Mouse (Mus musculus) heart, embryonic 11.5 days (tissue): Measurements from ENCODE around the gene Hoxa9. TPM values are rescaled to one million over a fixed set of nuclear protein-coding genes. Genes with fewer than 3 reads are reported as not detected.

Experiments
- ATAC-seq: fragments of 200-750 bp; cut with Nextera tagmentation; replicated peaks from 2 replicates; pipeline ENCODE4 v1.8.0; 2017; ENCODE audit warnings: moderate library complexity; ENCODE audit not compliant: insufficient number of reproducible peaks, low FRiP score, low TSS enrichment
- H3K27ac ChIP-seq: fragments of 300-500 bp; sonication (generic); 2 replicates; pipeline ENCODE4 v1.5.1; 2014; ENCODE audit warnings: mild to moderate bottlenecking, low read depth, low read length
- H3K27me3 ChIP-seq: fragments of 300-500 bp; sonication (generic); 2 replicates; pipeline ENCODE4 v1.6.1; 2014; ENCODE audit warnings: mild to moderate bottlenecking, low read length, mixed read lengths; ENCODE audit not compliant: control insufficient read depth, insufficient read depth
- H3K36me3 ChIP-seq: fragments of 300-500 bp; sonication (generic); 2 replicates; pipeline ENCODE4 v1.6.1; 2014; ENCODE audit warnings: mild to moderate bottlenecking, low read length, moderate library complexity, mixed read lengths; ENCODE audit not compliant: control insufficient read depth, insufficient read depth
- H3K4me1 ChIP-seq: fragments of 300-500 bp; sonication (generic); 2 replicates; pipeline ENCODE4 v1.6.1; 2014; ENCODE audit warnings: low read length; ENCODE audit not compliant: control insufficient read depth, insufficient read depth
- H3K4me2 ChIP-seq: fragments of 300-500 bp; sonication (generic); 2 replicates; pipeline ENCODE4 v1.6.1; 2014; ENCODE audit warnings: mild to moderate bottlenecking, moderate library complexity
- H3K4me3 ChIP-seq: fragments of 300-500 bp; sonication (generic); 2 replicates; pipeline ENCODE4 v1.5.1; 2014; ENCODE audit warnings: low read depth, low read length
- H3K9ac ChIP-seq: fragments of 300-500 bp; sonication (generic); 2 replicates; pipeline ENCODE4 v1.6.1; 2014; ENCODE audit warnings: mild to moderate bottlenecking, low read depth, low read length, moderate library complexity
- H3K9me3 ChIP-seq: fragments of 300-500 bp; sonication (generic); replicated peaks from 2 replicates; pipeline ENCODE4 v1.6.1; 2016; ENCODE audit warnings: low read length; ENCODE audit not compliant: control insufficient read depth
- WGBS: fragments of 180-500 bp; shearing (Covaris S2); extraction: QIAGEN DNeasy Blood & Tissue Kit; methylation state at CpG from one replicate; pipeline ENCODE4 v1.1.7; 2014; ENCODE audit not compliant: insufficient replicate concordance; 5-methylcytosine and 5-hydroxymethylcytosine counted together
- polyA plus RNA-seq: library from polyadenylated mRNA; unstranded; fragments of >200 nt; fragmentation: Nextera tagmentation; extraction: Ambion mirVana; gene quantifications from 2 replicates; pipeline ENCODE4 v1.2.1, GENCODE M21; 2014

Gene Hoxa9
- polyA plus RNA-seq, 1 experiment from 2014 or later: 0.29 TPM

GRCm38 (mm10) chr6:52236806-52237205, 5.9 kb upstream of the Hoxa9 start:
- ATAC-seq: no peak
- Histone ChIP-seq H3K9me3 (no peaks in the 10 kb centered on the region), H3K9ac (no peak overlapping the region), H3K4me2 (no peak overlapping the region), H3K27me3 (peaks cover 92% of the 10 kb centered on the region), H3K4me1 (0 out of 2 replicates have a peak, but pooled peaks cover 3% of the 10 kb centered on the region), H3K36me3 (no peaks in the 10 kb centered on the region), H3K4me3 (no peak overlapping the region), H3K27ac (no peak overlapping the region)
- WGBS: 6% methylated on average over 3 of the region's 3 CpGs

- H3K36me3 ChIP-seq: no peaks in the 10 kb centered on the region
- H3K9me3 ChIP-seq: no peaks in the 10 kb centered on the region
- ATAC-seq: no peak
- 0 out of 2 replicates have a peak, but pooled peaks cover 3% of the 10 kb centered on the region for H3K4me1 ChIP-seq
- H3K4me3 ChIP-seq: no peak overlapping the region
- H3K27me3 ChIP-seq: peaks cover 90% of the 10 kb centered on the region
- 22% methylated on average over 6 of the region's 6 CpGs for WGBS
- H3K4me2 ChIP-seq: no peak overlapping the region
- no peak overlapping the region for H3K27ac ChIP-seq
- no peak overlapping the region for H3K9ac ChIP-seq
Observed at GRCm38 (mm10) chr6:52235866-52236265, 5.0 kb upstream of the Hoxa9 start.

GRCm38 (mm10) chr6:52235267-52235666, 4.4 kb upstream of the Hoxa9 start:
- no peak for ATAC-seq
- Histone ChIP-seq H3K36me3 (no peaks in the 10 kb centered on the region), H3K27me3 (peaks cover 91% of the 10 kb centered on the region), H3K4me1 (0 out of 2 replicates have a peak, but pooled peaks cover 3% of the 10 kb centered on the region), H3K9me3 (no peaks in the 10 kb centered on the region), H3K4me2 (no peak overlapping the region), H3K4me3 (no peak overlapping the region), H3K27ac (no peak overlapping the region), H3K9ac (no peak overlapping the region)
- WGBS: 32% methylated on average over 9 of the region's 9 CpGs

- no peaks in the 10 kb centered on the region for H3K9me3 ChIP-seq
- H3K9ac ChIP-seq: no peak overlapping the region
- 2% methylated on average over 63 of the region's 68 CpGs for WGBS
- H3K36me3 ChIP-seq: no peaks in the 10 kb centered on the region
- H3K27me3 ChIP-seq: peaks cover 91% of the 10 kb centered on the region
- H3K4me3 ChIP-seq: peak overlapping the region; percentile 10; the same call in 1 of the 2 replicates
- no peak overlapping the region for H3K27ac ChIP-seq
- H3K4me2 ChIP-seq: peak overlapping the region; percentile 31; the same call in 1 of the 2 replicates
- H3K4me1 ChIP-seq: 0 out of 2 replicates have a peak, but pooled peaks cover 3% of the 10 kb centered on the region
- no peak for ATAC-seq
Observed at GRCm38 (mm10) chr6:52234428-52235140, 3.7 kb upstream of the Hoxa9 start.

GRCm38 (mm10) chr6:52233546-52234427, 2.9 kb upstream of the Hoxa9 start:
- Histone ChIP-seq H3K4me1 (0 out of 2 replicates have a peak, but pooled peaks cover 3% of the 10 kb centered on the region), H3K27me3 (peaks cover 93% of the 10 kb centered on the region), H3K27ac (no peak overlapping the region), H3K9ac (no peak overlapping the region), H3K36me3 (no peaks in the 10 kb centered on the region), H3K4me3 (peak overlapping the region; percentile 10; the same call in 1 of the 2 replicates), H3K9me3 (no peaks in the 10 kb centered on the region), H3K4me2 (peak overlapping the region; percentile 31)
- no peak for ATAC-seq
- under 1% methylated on average over 64 of the region's 70 CpGs for WGBS

- WGBS: 2% methylated on average over 23 of the region's 23 CpGs
- Histone ChIP-seq H3K27me3 (peaks cover 96% of the 10 kb centered on the region), H3K4me3 (no peak overlapping the region)
Observed at GRCm38 (mm10) chr6:52232984-52233545, 2.2 kb upstream of the Hoxa9 start.

GRCm38 (mm10) chr6:52232568-52232965, 1.7 kb upstream of the Hoxa9 start:
- H3K9ac ChIP-seq: no peak overlapping the region
- ATAC-seq: no peak
- no peak overlapping the region for H3K4me2 ChIP-seq
- no peaks in the 10 kb centered on the region for H3K36me3 ChIP-seq
- WGBS: 1% methylated on average over 18 of the region's 18 CpGs
- H3K4me3 ChIP-seq: no peak overlapping the region
- H3K27me3 ChIP-seq: peaks cover 95% of the 10 kb centered on the region
- H3K9me3 ChIP-seq: no peaks in the 10 kb centered on the region
- 0 out of 2 replicates have a peak, but pooled peaks cover 3% of the 10 kb centered on the region for H3K4me1 ChIP-seq
- H3K27ac ChIP-seq: no peak overlapping the region

More at GRCm38 (mm10) chr6:52232984-52233545, 2.2 kb upstream of the Hoxa9 start:
- Histone ChIP-seq H3K4me1 (0 out of 2 replicates have a peak, but pooled peaks cover 3% of the 10 kb centered on the region), H3K27ac (no peak overlapping the region), H3K36me3 (no peaks in the 10 kb centered on the region), H3K4me2 (no peak overlapping the region), H3K9me3 (no peaks in the 10 kb centered on the region), H3K9ac (no peak overlapping the region)
- ATAC-seq: no peak

- no peaks in the 10 kb centered on the region for H3K9me3 ChIP-seq
- no peak overlapping the region for H3K27ac ChIP-seq
- H3K4me2 ChIP-seq: no peak overlapping the region
- no peak for ATAC-seq
- no peaks in the 10 kb centered on the region for H3K36me3 ChIP-seq
- peaks cover 95% of the 10 kb centered on the region for H3K27me3 ChIP-seq
- WGBS: 1% methylated on average over 18 of the region's 18 CpGs
- H3K4me1 ChIP-seq: 0 out of 2 replicates have a peak, but pooled peaks cover 3% of the 10 kb centered on the region
- H3K4me3 ChIP-seq: no peak overlapping the region
- H3K9ac ChIP-seq: no peak overlapping the region
Observed at GRCm38 (mm10) chr6:52231885-52232567, 1.1 kb upstream of the Hoxa9 start.
